Mouse (Mus musculus) hindbrain, embryonic 14.5 days (tissue): ENCODE data around the gene Disp1. TPM values are rescaled to one million over a fixed set of nuclear protein-coding genes. Genes with fewer than 3 reads are reported as not detected.

ENCODE experiments used
- ATAC-seq: fragments of 200-750 bp; cut with Nextera tagmentation; 2 replicates; pipeline ENCODE4 v1.8.0; 2017; ENCODE audit warnings: moderate number of reproducible peaks, mild to moderate bottlenecking, moderate TSS enrichment, moderate library complexity; ENCODE audit not compliant: low FRiP score
- DNase-seq: peaks from one replicate; pipeline ENCODE4 v3.0.0-alpha.2; 2015; ENCODE audit warnings: low spot score
- H3K27ac ChIP-seq: fragments of 300-500 bp; sonication (generic); 2 replicates; pipeline ENCODE4 v1.5.1; 2014; ENCODE audit warnings: mild to moderate bottlenecking, moderate library complexity
- H3K27me3 ChIP-seq: fragments of 300-500 bp; sonication (generic); 2 replicates; pipeline ENCODE4 v1.6.1; 2014; ENCODE audit warnings: mild to moderate bottlenecking, low read length, mixed read lengths; ENCODE audit not compliant: control insufficient read depth, insufficient read depth
- H3K36me3 ChIP-seq: fragments of 300-500 bp; sonication (generic); replicated peaks from 2 replicates; pipeline ENCODE4 v1.6.1; 2014; ENCODE audit not compliant: control insufficient read depth, insufficient read depth
- H3K4me1 ChIP-seq: fragments of 300-500 bp; sonication (generic); replicated peaks from 2 replicates; pipeline ENCODE4 v1.6.1; 2014; ENCODE audit warnings: antibody characterized with exemption, low read length, mixed read lengths; ENCODE audit not compliant: control insufficient read depth, insufficient read depth
- H3K4me2 ChIP-seq: fragments of 300-500 bp; sonication (generic); replicated peaks from 2 replicates; pipeline ENCODE4 v1.6.1; 2014; ENCODE audit warnings: mild to moderate bottlenecking, moderate library complexity
- H3K4me3 ChIP-seq: fragments of 300-500 bp; sonication (generic); replicated peaks from 2 replicates; pipeline ENCODE4 v1.5.1; 2014; ENCODE audit warnings: mild to moderate bottlenecking, low read length
- H3K9ac ChIP-seq: fragments of 300-500 bp; sonication (generic); 2 replicates; pipeline ENCODE4 v1.6.1; 2014
- H3K9me3 ChIP-seq: fragments of 300-500 bp; sonication (generic); 2 replicates; pipeline ENCODE4 v1.6.1; 2016; ENCODE audit warnings: low read length; ENCODE audit not compliant: control insufficient read depth
- WGBS: fragments of 180-500 bp; shearing (Covaris S2); extraction: QIAGEN DNeasy Blood & Tissue Kit; methylation state at CpG from one replicate; pipeline ENCODE4 v1.1.7; 2014; 5-methylcytosine and 5-hydroxymethylcytosine counted together
- polyA plus RNA-seq: library from polyadenylated mRNA; unstranded; fragments of >200 nt; fragmentation: Nextera tagmentation; extraction: Ambion mirVana; gene quantifications from 2 replicates; pipeline ENCODE4 v1.2.1, GENCODE M21; 2014

The Disp1 gene
- polyA plus RNA-seq, result 9.4 and 10.2 TPM in 2 replicates

DNA sequence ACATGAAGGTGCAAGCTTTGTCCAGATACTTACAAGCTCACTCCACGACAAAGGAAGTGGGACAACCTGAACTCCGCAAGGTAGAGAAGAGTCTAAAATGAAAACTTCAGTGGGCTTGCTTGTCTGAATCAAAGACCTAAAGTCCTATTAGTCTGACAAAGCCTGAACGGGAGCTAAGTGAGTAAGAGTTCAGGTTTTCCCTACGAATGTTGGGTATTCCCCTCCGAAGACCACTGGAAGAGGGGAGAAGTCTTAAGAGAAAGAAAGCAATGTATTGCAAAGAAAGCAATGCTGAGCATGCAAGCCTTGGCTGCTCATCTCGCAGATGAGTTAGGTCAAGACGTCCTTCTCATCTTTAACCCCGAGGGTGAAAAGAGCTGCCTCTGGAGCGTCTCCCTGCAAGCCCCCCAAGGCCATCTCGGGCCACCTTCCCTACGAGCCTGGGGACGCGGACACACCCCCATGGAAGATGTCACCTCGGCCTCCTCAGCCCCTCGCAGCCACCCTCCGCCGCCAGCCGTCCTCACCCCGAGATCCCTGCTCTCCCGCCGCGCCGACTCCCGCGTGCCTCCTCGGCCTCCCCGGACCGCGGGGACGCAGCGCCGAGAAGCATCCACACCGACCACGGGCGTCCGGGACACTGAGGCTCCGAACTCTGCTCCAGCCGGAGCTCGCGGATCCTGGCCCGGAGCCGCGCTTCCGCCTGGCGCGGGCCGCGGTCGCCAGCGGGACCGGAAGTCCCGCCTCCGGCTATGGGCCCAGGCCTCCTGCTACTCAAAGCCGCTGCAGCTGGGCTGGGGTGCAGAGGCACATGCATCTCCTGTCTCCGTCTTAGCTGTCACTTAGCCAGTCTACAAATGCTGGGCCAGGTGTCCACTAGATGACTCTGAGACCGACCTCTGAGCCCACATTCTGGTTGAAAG, at the start of gene Disp1:
TSS of gene Disp1 (minus strand) at position 727 of the 923 bp plus-strand sequence.
- H3K9me3 ChIP-seq, result no peaks in the 10 kb centered on the region
- WGBS, result 4% methylated on average over 56 of the region's 56 CpGs
- ATAC-seq (peak; percentile 91), DNase-seq (peak; percentile 80)
- H3K4me3 ChIP-seq, result peak within 1 kb of the TSS; percentile 81
- H3K27ac ChIP-seq, result peak within 1 kb of the TSS; percentile 56
- peaks cover 11% of the 10 kb centered on the region for H3K4me1 ChIP-seq
- peak within 1 kb of the TSS; percentile 81 for H3K4me2 ChIP-seq
- no peaks in the 10 kb centered on the region for H3K27me3 ChIP-seq
- no peaks in the 10 kb centered on the region for H3K36me3 ChIP-seq
- peak within 1 kb of the TSS; percentile 83 for H3K9ac ChIP-seq

DNA sequence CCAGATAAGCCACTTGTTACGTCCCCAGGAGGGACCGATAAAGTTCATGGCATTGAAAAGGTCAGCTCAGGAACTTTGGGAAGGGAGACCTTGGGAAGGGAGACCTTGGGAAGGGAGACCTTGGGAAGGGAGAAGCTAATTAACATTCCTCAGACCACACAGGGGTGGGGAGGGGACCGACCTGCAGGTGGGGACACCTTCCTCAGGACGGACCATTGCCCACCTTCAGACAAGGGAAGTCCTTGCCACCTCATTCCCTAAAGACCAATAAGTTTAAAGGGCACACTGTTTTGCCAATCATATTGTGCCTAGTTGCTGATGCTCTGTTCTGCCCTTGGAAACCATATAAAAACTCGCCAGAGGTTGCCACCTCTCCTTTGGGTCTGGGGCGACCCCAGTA, 46.3 kb upstream of the Disp1 start:
- Histone ChIP-seq H3K27me3 (no peaks in the 10 kb centered on the region), H3K4me3 (no peak overlapping the region), H3K4me2 (no peak overlapping the region), H3K9me3 (no peaks in the 10 kb centered on the region), H3K9ac (no peak overlapping the region), H3K4me1 (no peaks in the 10 kb centered on the region), H3K27ac (no peak overlapping the region), H3K36me3 (no peaks in the 10 kb centered on the region)
- 79% methylated on average over 6 of the region's 6 CpGs for WGBS
- ATAC-seq (no peak), DNase-seq (no peak)

GRCm38 (mm10) chr1:183265921-183266467, 44.7 kb upstream of the Disp1 start:
- Histone ChIP-seq H3K9me3 (no peaks in the 10 kb centered on the region), H3K4me2 (no peak overlapping the region), H3K27me3 (no peaks in the 10 kb centered on the region), H3K9ac (no peak overlapping the region), H3K27ac (no peak overlapping the region), H3K4me1 (no peaks in the 10 kb centered on the region), H3K36me3 (no peaks in the 10 kb centered on the region), H3K4me3 (no peak overlapping the region)
- DNase-seq (no peak), ATAC-seq (no peak)
- WGBS, result 78% methylated on average over 14 of the region's 14 CpGs

GRCm38 (mm10) chr1:183264145-183265008, 43.1 kb upstream of the Disp1 start:
- H3K9ac ChIP-seq, result no peak overlapping the region
- no peaks in the 10 kb centered on the region for H3K36me3 ChIP-seq
- no peak overlapping the region for H3K4me3 ChIP-seq
- no peaks in the 10 kb centered on the region for H3K27me3 ChIP-seq
- H3K4me2 ChIP-seq, result no peak overlapping the region
- 75% methylated on average over 13 of the region's 13 CpGs for WGBS
- no peaks in the 10 kb centered on the region for H3K4me1 ChIP-seq
- no peaks in the 10 kb centered on the region for H3K9me3 ChIP-seq
- H3K27ac ChIP-seq, result no peak overlapping the region
- no peak for ATAC-seq
- DNase-seq, result no peak

GRCm38 (mm10) chr1:183252574-183252973, 31.3 kb upstream of the Disp1 start:
- ATAC-seq, result peak; percentile 55; the same call in 1 of the 2 replicates
- H3K27ac ChIP-seq, result 0 out of 2 replicates have a peak overlapping the region, but pooled peaks have one; percentile 17
- 0 out of 2 replicates have a peak overlapping the region, but pooled peaks have one; percentile 13 for H3K9ac ChIP-seq
- no peak overlapping the region for H3K4me2 ChIP-seq
- no peaks in the 10 kb centered on the region for H3K27me3 ChIP-seq
- H3K4me1 ChIP-seq, result peaks cover 11% of the 10 kb centered on the region
- H3K36me3 ChIP-seq, result no peaks in the 10 kb centered on the region
- 29% methylated on average over 10 of the region's 10 CpGs for WGBS
- H3K9me3 ChIP-seq, result no peaks in the 10 kb centered on the region
- peak; percentile 71 for DNase-seq
- H3K4me3 ChIP-seq, result no peak overlapping the region

DNA sequence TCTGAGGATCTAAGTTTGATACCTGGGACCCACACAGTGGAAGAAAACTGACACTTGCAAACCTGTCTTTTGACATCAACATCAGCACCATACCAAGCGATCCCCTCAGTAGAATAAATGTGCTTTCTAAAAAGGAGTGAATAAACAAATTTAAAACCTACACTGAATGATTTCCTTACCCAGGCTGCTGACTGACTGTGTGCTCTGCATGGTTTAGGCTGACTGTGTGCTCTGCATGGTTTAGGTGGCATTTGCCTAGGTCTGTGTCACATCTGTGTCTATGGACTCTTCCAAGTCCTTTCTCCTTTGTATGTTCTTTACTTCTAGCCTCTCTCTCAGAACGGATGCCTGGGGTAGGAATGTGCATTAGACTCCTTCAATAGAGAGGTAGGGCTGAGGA, 30.5 kb upstream of the Disp1 start:
- H3K4me1 ChIP-seq, result peaks cover 11% of the 10 kb centered on the region
- no peaks in the 10 kb centered on the region for H3K9me3 ChIP-seq
- H3K9ac ChIP-seq, result no peak overlapping the region
- H3K36me3 ChIP-seq, result no peaks in the 10 kb centered on the region
- no peaks in the 10 kb centered on the region for H3K27me3 ChIP-seq
- H3K4me2 ChIP-seq, result no peak overlapping the region
- H3K4me3 ChIP-seq, result no peak overlapping the region
- WGBS, result 81% methylated on average over 2 of the region's 2 CpGs
- DNase-seq, result no peak
- no peak overlapping the region for H3K27ac ChIP-seq
- no peak for ATAC-seq

DNA sequence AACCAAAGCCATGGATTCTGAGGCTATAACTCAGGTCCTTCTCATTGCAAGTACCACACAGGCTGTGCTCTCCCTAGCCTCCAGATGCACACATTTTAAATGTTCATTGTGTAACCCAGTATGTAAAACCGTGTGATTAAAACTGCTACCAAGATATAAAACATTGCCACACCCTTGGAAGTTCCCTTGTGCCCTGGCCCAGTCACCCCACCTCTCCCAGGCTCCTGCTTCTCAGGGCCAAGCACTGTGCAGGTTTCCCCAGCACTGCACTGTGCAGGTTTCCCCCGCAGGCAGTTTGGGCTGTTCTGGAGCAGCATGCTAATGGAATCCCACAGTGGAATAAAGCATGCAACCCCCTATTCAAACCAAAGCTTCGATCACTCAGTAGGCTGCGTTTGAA, 29.3 kb upstream of the Disp1 start:
- DNase-seq (no peak), ATAC-seq (no peak)
- Histone ChIP-seq H3K36me3 (no peaks in the 10 kb centered on the region), H3K4me2 (no peak overlapping the region), H3K9ac (no peak overlapping the region), H3K27ac (no peak overlapping the region), H3K4me1 (peaks cover 11% of the 10 kb centered on the region), H3K27me3 (no peaks in the 10 kb centered on the region), H3K4me3 (no peak overlapping the region), H3K9me3 (no peaks in the 10 kb centered on the region)
- 65% methylated on average over 4 of the region's 4 CpGs for WGBS

GRCm38 (mm10) chr1:183248144-183248543, 26.8 kb upstream of the Disp1 start:
- Histone ChIP-seq H3K27ac (no peak overlapping the region), H3K9ac (no peak overlapping the region), H3K4me3 (no peak overlapping the region), H3K27me3 (no peaks in the 10 kb centered on the region), H3K9me3 (no peaks in the 10 kb centered on the region), H3K4me1 (peaks cover 11% of the 10 kb centered on the region), H3K4me2 (no peak overlapping the region), H3K36me3 (no peaks in the 10 kb centered on the region)
- ATAC-seq (no peak), DNase-seq (no peak)
- 33% methylated on average over 1 of the region's 1 CpGs for WGBS

DNA sequence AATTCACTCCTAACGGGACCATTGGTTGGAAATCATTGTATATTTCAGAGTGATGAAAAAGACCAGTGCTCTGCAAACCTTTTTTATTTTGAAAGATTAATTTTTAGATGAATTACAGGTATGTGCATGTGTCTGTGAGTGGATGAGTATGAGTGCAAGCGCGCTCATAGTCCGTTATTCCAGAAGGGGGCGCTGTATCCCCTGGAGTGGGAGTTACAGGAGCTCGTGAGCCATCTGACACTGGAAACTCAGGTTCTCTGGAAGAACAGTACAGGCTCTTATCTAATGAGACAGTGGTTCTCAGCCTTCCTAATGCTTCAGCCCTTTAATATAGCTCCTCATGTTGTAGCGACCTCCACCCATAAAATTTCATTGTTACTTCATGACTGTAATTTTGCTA, 22.0 kb upstream of the Disp1 start:
- Histone ChIP-seq H3K27ac (no peak overlapping the region), H3K4me1 (no peaks in the 10 kb centered on the region), H3K4me3 (no peak overlapping the region), H3K4me2 (no peak overlapping the region), H3K36me3 (no peaks in the 10 kb centered on the region), H3K9me3 (no peaks in the 10 kb centered on the region), H3K9ac (no peak overlapping the region), H3K27me3 (no peaks in the 10 kb centered on the region)
- no peak for ATAC-seq
- no peak for DNase-seq
- 76% methylated on average over 7 of the region's 7 CpGs for whole genome bisulfite sequencing
